Mouse (Mus musculus) B cell, adult 67 days (primary cell): ENCODE measurements around the gene Ndufa6. TPM values are rescaled to one million over a fixed set of nuclear protein-coding genes. Genes with fewer than 3 reads are reported as not detected.

Experiments used
- total RNA-seq, 2 experiments: library from RNA; stranded (reverse); gene quantifications; 4 replicates each; pipeline ENCODE4 v1.2.4; 2023

Gene Ndufa6
- total RNA-seq = 100 to 1,000 TPM; 119 to 121 TPM

DNA sequence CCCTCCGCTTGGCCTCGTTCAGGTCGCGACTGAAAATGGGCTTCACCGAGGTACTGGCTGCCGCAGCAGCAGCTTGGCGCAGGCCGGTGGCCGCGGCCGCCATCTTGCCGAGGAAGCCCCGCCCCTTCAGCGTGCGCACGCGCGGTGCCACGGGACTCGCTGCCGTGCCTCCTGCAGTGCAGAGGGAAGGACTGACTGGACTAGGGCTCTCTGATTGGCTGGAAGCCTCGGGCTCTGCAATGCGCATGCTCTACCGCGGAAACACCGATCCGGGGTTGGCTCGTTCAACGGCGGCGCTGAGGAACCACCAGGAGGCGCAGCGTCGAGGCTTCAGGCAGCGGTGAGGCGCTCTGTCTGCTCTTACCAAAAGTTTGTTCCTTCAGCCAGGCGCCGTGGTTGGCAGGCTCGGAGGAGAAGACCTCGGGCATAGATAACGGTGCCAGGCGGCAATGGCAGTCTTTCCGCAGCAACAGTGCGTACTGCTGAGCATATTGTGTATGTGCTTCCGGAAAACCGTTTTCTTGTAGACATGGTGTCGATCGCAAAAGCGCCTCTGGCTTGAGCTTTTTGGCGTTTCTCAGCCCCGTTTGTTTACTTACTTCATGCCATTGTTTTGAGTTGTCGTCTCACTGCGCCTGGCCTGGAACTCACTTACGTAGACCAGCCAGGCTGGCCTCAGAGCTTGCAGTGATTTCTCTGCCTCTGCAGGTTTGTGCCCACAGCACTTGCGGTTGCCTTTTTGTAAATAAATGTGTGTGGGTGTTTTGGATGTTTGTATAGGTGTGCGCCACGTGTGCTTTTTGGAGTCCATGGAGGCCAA, at the start of gene Ndufa6:
Ndufa6 (minus strand) TSS at position 197 of the 820 bp plus-strand sequence.

DNA sequence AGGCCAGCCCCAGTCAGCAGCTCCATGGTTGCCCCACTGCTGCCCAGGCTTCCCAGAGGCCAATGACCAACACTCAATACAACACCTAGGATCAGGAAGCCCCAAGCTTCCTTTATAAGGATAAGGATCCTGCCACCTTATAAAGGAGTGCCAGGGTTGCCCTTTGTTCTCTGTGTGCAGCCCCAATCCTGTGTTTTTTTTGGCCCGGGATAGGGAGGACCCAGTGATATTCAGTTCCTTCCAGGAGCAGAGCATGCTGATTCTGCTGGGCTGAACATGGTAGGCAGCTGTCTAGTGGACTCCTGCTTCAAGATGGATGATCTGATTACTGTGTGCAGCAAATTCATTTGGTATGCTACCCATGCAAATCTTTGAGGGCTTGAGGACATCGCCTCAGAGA, 39.8 kb upstream of the Ndufa6 start, which contains the start of gene Cyp2d11:
Cyp2d11 (minus strand) TSS at position 101 of the 400 bp plus-strand sequence.

DNA sequence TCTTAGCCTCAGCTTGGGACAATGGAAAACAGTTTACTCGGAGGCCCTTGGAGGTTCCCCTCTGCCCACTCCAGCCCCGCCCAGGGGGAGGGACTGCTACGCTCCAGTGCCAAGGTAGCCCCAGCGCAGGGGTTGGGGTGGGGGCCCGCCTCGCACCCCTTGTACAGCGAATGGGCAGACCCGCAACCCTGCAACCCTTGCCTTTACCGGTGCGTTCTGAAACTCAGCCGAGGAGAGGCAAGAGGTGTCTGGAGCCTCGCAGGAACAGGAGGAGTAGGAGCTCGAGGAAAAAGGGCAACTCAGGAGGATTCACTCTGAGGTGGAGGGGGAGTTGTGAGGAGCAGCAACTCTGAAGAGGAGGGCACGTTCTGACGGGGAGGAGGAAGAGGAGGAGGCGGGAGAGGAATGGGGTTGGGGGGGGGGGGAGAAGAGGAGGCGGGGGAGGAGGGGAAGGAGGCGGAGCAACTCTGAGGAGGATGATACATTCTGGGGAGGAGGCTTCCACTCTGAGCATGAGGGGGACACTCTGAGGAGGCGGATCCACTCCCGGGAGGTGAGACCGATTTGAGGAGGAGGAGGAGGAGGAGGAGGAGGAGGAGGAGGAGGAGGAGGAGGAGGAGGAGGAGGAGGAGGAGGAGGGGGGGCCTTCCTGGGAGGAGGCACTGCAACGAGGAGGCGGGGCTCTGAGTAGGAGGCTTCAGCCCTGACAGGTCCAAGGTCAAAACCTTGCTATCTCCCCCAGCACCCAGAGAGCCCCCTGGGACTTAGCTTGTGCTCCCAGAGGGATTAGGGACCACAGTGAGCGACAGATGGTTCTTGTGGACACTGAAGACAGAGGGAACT, 26.0 kb upstream of the Ndufa6 start, which contains the start of gene Cyp2d22:
Cyp2d22 (minus strand) TSS at position 390 of the 843 bp plus-strand sequence.

DNA sequence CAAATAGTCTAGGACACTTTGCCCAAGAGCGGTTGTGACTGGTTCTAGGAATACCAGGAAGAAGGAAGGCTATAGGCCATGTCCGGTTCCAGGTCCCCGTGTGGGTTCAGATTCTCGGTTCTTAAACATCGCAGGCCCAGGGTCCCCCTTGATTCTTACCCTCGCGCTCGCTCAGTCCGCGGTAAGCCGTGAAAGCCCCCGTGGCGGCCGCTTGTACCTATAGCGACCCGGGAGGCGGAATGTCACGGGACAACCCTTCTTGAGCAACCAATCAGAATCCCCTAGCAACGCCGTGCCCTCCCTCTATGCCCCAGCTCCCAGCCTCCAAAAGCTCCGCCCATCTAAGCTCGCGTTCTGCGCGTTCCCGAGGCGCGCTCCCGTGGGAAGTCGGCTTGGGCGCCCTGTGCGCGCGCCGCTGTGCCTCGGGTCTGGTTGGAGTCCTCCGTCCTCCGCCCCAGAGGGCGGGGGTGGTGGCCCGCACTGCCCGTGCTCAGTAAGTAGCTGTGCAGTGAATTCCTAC, 15.5 kb downstream of the Ndufa6 start, which contains the start of the genes Naga, Pheta2 and Smdt1:
Naga (minus strand) TSS at position 333 of the 520 bp plus-strand sequence.
Pheta2 (plus strand) TSS at position 350 of the 520 bp plus-strand sequence.
Smdt1 (plus strand) TSS at position 367 of the 520 bp plus-strand sequence.

Other genes starting within 250 kb of the Ndufa6 start
- 10 to 100 TPM; 57.8 to 66.3 TPM for gene Ccdc134, start 226.4 kb downstream of the Ndufa6 start, total RNA-seq
- 100 to 1,000 TPM; 225 to 242 TPM for gene Srebf2, start 207.1 kb downstream of the Ndufa6 start, total RNA-seq
- 1 to 10 TPM; 7.9 to 8.9 TPM for gene Shisa8, start 141.5 kb downstream of the Ndufa6 start, total RNA-seq
- 100 to 1,000 TPM; 350 to 394 TPM for gene Tnfrsf13c, start 130.0 kb downstream of the Ndufa6 start, total RNA-seq
- 1 to 10 TPM in 1 of 2 experiments, not detected in 1; 3.9 TPM for gene Cenpm, start 109.6 kb downstream of the Ndufa6 start, total RNA-seq
- gene 1500009C09Rik, start 101.9 kb downstream of the Ndufa6 start, total RNA-seq = not detected
- not detected for gene Sept3, start 79.4 kb downstream of the Ndufa6 start, total RNA-seq
- not detected for gene Wbp2nl, start 55.4 kb downstream of the Ndufa6 start, total RNA-seq
- gene Naga, start 15.4 kb downstream of the Ndufa6 start, total RNA-seq = 10 to 100 TPM; 40.2 to 52.2 TPM
- gene Pheta2, start 15.4 kb downstream of the Ndufa6 start, total RNA-seq = not detected
- 10 to 100 TPM; 78.1 to 82.2 TPM for gene Smdt1, start 15.4 kb downstream of the Ndufa6 start, total RNA-seq
- gene Cyp2d22, start 25.9 kb upstream of the Ndufa6 start, total RNA-seq = 1 to 10 TPM; 5.9 to 10.0 TPM
- gene Cyp2d11, start 39.7 kb upstream of the Ndufa6 start, total RNA-seq = not detected
- gene Cyp2d10, start 52.9 kb upstream of the Ndufa6 start, total RNA-seq = not detected
- not detected for gene Cyp2d9, start 79.1 kb upstream of the Ndufa6 start, total RNA-seq
- gene Cyp2d12, start 200.8 kb upstream of the Ndufa6 start, total RNA-seq = not detected